Mouse (Mus musculus) testis, adult 2 months (tissue): Measurements from ENCODE around the gene Rasef. TPM values are rescaled to one million over a fixed set of nuclear protein-coding genes. Genes with fewer than 3 reads are reported as not detected.

Experiments used
- H3K27ac ChIP-seq: fragments of 200-500 bp; 2 replicates; pipeline ENCODE4 v1.5.1; 2012; ENCODE audit warnings: low read depth, low read length; ENCODE audit not compliant: control insufficient read depth, insufficient read depth
- H3K27me3 ChIP-seq: fragments of 200-500 bp; 2 replicates; pipeline ENCODE4 v1.6.1; 2012; ENCODE audit warnings: mild to moderate bottlenecking, low read length, moderate library complexity; ENCODE audit not compliant: control insufficient read depth, insufficient read depth
- H3K36me3 ChIP-seq: fragments of 200-500 bp; 2 replicates; pipeline ENCODE4 v1.6.1; 2012; ENCODE audit warnings: mild to moderate bottlenecking, low read length; ENCODE audit not compliant: control insufficient read depth, insufficient read depth
- H3K4me1 ChIP-seq: fragments of 200-500 bp; 2 replicates; pipeline ENCODE4 v1.6.1; 2012; ENCODE audit warnings: low read length; ENCODE audit not compliant: control insufficient read depth, insufficient read depth
- H3K4me3 ChIP-seq: fragments of 200-500 bp; 2 replicates; pipeline ENCODE4 v1.5.1; 2012; ENCODE audit warnings: low read depth, mild to moderate bottlenecking, low read length, moderate library complexity, mixed read lengths; ENCODE audit not compliant: control insufficient read depth
- CTCF ChIP-seq: fragments of 200-500 bp; IDR thresholded peaks from 2 replicates; pipeline ENCODE4 v1.5.1; 2012; ENCODE audit warnings: low read depth, mild to moderate bottlenecking, inconsistent platforms, low read length, moderate library complexity; ENCODE audit not compliant: control insufficient read depth, insufficient read depth, insufficient replicate concordance
- POLR2A ChIP-seq: fragments of 200-500 bp; IDR thresholded peaks from 2 replicates; pipeline ENCODE4 v1.6.1; 2012; ENCODE audit warnings: low read depth, mild to moderate bottlenecking, inconsistent platforms, low read length, moderate library complexity; ENCODE audit not compliant: control insufficient read depth
- polyA plus RNA-seq: library from polyadenylated mRNA; depleted of rRNA; stranded (reverse); fragments of >200 nt; gene quantifications from 2 replicates; pipeline ENCODE4 v1.2.3, GENCODE M21; 2012; rRNA removed

The Rasef gene
- 12.1 and 12.4 TPM in 2 replicates for polyA plus RNA-seq

- Histone ChIP-seq H3K4me3 (peak within 1 kb of the TSS; percentile 82), H3K4me1 (peaks cover 4% of the 10 kb centered on the region), H3K36me3 (no peaks in the 10 kb centered on the region), H3K27me3 (no peaks in the 10 kb centered on the region), H3K27ac (peak within 1 kb of the TSS; percentile 3; the same call in 1 of the 2 replicates)
- TF ChIP-seq POLR2A (peak; percentile 40; the same call in 1 of the 2 replicates), CTCF (no peak)
Observed at GRCm38 (mm10) chr4:73790260-73791185, at the start of gene Rasef. Gene Rasef (minus strand): TSS chr4:73790994.

- H3K27me3 ChIP-seq, result no peaks in the 10 kb centered on the region
- no peak for TF ChIP-seq CTCF
- TF ChIP-seq POLR2A, result no peak
Observed at GRCm38 (mm10) chr4:73826587-73826986, 35.8 kb upstream of the Rasef start.

GRCm38 (mm10) chr4:73791186-73791540, 369 bp upstream of the Rasef start:
- no peak for TF ChIP-seq POLR2A
- no peak for TF ChIP-seq CTCF
- Histone ChIP-seq H3K27ac (peak overlapping the region; percentile 3; the same call in 1 of the 2 replicates), H3K4me1 (peaks cover 4% of the 10 kb centered on the region), H3K36me3 (no peaks in the 10 kb centered on the region), H3K4me3 (peak overlapping the region; percentile 82), H3K27me3 (no peaks in the 10 kb centered on the region)

More at GRCm38 (mm10) chr4:73826587-73826986, 35.8 kb upstream of the Rasef start:
- H3K4me3 ChIP-seq, result no peak overlapping the region
- H3K4me1 ChIP-seq, result no peaks in the 10 kb centered on the region
- H3K27ac ChIP-seq, result no peak overlapping the region
- no peaks in the 10 kb centered on the region for H3K36me3 ChIP-seq

GRCm38 (mm10) chr4:73789534-73789933, 1.3 kb downstream of the Rasef start:
- H3K27me3 ChIP-seq, result no peaks in the 10 kb centered on the region
- no peaks in the 10 kb centered on the region for H3K36me3 ChIP-seq
- H3K4me3 ChIP-seq, result peak overlapping the region; percentile 79
- no peak for TF ChIP-seq POLR2A
- TF ChIP-seq CTCF, result no peak
- H3K4me1 ChIP-seq, result peaks cover 4% of the 10 kb centered on the region
- no peak overlapping the region for H3K27ac ChIP-seq

- no peak overlapping the region for H3K4me3 ChIP-seq
- H3K36me3 ChIP-seq, result no peaks in the 10 kb centered on the region
- H3K4me1 ChIP-seq, result peaks cover 4% of the 10 kb centered on the region
- no peak overlapping the region for H3K27ac ChIP-seq
- no peaks in the 10 kb centered on the region for H3K27me3 ChIP-seq
- no peak for TF ChIP-seq POLR2A
Observed at GRCm38 (mm10) chr4:73788076-73788730, 2.6 kb downstream of the Rasef start.

- Histone ChIP-seq H3K27ac (no peak overlapping the region), H3K36me3 (no peaks in the 10 kb centered on the region), H3K4me1 (no peaks in the 10 kb centered on the region), H3K4me3 (no peak overlapping the region), H3K27me3 (no peaks in the 10 kb centered on the region)
- no peak for TF ChIP-seq CTCF
- TF ChIP-seq POLR2A, result no peak
Observed at GRCm38 (mm10) chr4:73784147-73784546, 6.6 kb downstream of the Rasef start.

GRCm38 (mm10) chr4:73781061-73781460, 9.7 kb downstream of the Rasef start:
- TF ChIP-seq CTCF, result no peak
- no peak for TF ChIP-seq POLR2A
- Histone ChIP-seq H3K36me3 (no peaks in the 10 kb centered on the region), H3K4me3 (no peak overlapping the region), H3K4me1 (no peaks in the 10 kb centered on the region), H3K27ac (no peak overlapping the region), H3K27me3 (no peaks in the 10 kb centered on the region)
